Mouse (Mus musculus): ENCODE measurements at regions not wholly inside any gene's neighbourhood (a gene's known extent, or its start where the extent isn't known, plus 50 kb on each side); places are given as distances from the start of the nearest gene placed in this dataset.

GRCm38 (mm10) chr10:51271364-51271763 lies 209.0 kb upstream of the Gm49339 start:
- no peaks in the 10 kb centered on the region for H3K27me3 ChIP-seq (ENCODE audit: control insufficient read depth, insufficient read depth, low read length)
- 79% methylated on average over 1 of the region's 1 CpGs for WGBS
- H3K36me3 ChIP-seq (ENCODE audit: control insufficient read depth, insufficient read depth, low read length), result no peaks in the 10 kb centered on the region
- H3K4me3 ChIP-seq (replicated peaks; ENCODE audit: low read length), result no peak overlapping the region
- H3K4me2 ChIP-seq (ENCODE audit: low read depth, low read length), result no peak overlapping the region
- H3K4me1 ChIP-seq (ENCODE audit: control insufficient read depth, insufficient read depth, low read length), result no peaks in the 10 kb centered on the region
- no peak overlapping the region for H3K9ac ChIP-seq (ENCODE audit: low read length)
- H3K9me3 ChIP-seq (replicated peaks; ENCODE audit: control insufficient read depth, low read length), result no peaks in the 10 kb centered on the region
- no peak for ATAC-seq (ENCODE audit: insufficient read depth, low FRiP score)
- no peak overlapping the region for H3K27ac ChIP-seq (ENCODE audit: low read length)

- WGBS, result 41% methylated on average over 2 of the region's 2 CpGs
- no peak overlapping the region for H3K27ac ChIP-seq (ENCODE audit: low read length)
Measured at GRCm38 (mm10) chr10:51278195-51278594, 202.2 kb upstream of the Gm49339 start.

GRCm38 (mm10) chr10:51282451-51282850 lies 198.0 kb upstream of the Gm49339 start:
- H3K4me1 ChIP-seq (ENCODE audit: control insufficient read depth, insufficient read depth, low read length), result no peaks in the 10 kb centered on the region
- ATAC-seq (ENCODE audit: insufficient read depth, low FRiP score), result no peak
- WGBS, result 41% methylated on average over 1 of the region's 1 CpGs

More at GRCm38 (mm10) chr10:51278195-51278594, 202.2 kb upstream of the Gm49339 start:
- H3K4me2 ChIP-seq (ENCODE audit: low read depth, low read length), result no peak overlapping the region
- H3K36me3 ChIP-seq (ENCODE audit: control insufficient read depth, insufficient read depth, low read length), result no peaks in the 10 kb centered on the region
- no peak overlapping the region for H3K9ac ChIP-seq (ENCODE audit: low read length)
- H3K4me1 ChIP-seq (ENCODE audit: control insufficient read depth, insufficient read depth, low read length), result no peaks in the 10 kb centered on the region
- H3K9me3 ChIP-seq (replicated peaks; ENCODE audit: control insufficient read depth, low read length), result no peaks in the 10 kb centered on the region
- no peaks in the 10 kb centered on the region for H3K27me3 ChIP-seq (ENCODE audit: control insufficient read depth, insufficient read depth, low read length)
- no peak overlapping the region for H3K4me3 ChIP-seq (replicated peaks; ENCODE audit: low read length)
- no peak for ATAC-seq (ENCODE audit: insufficient read depth, low FRiP score)

GRCm38 (mm10) chr10:51284538-51284937 lies 195.9 kb upstream of the Gm49339 start:
- H3K4me1 ChIP-seq (ENCODE audit: control insufficient read depth, insufficient read depth, low read length), result no peaks in the 10 kb centered on the region

More at GRCm38 (mm10) chr10:51282451-51282850, 198.0 kb upstream of the Gm49339 start:
- Histone ChIP-seq H3K4me3 (replicated peaks; ENCODE audit: low read length) (no peak overlapping the region), H3K9ac (ENCODE audit: low read length) (no peak overlapping the region), H3K4me2 (ENCODE audit: low read depth, low read length) (no peak overlapping the region), H3K27ac (ENCODE audit: low read length) (no peak overlapping the region), H3K27me3 (ENCODE audit: control insufficient read depth, insufficient read depth, low read length) (no peaks in the 10 kb centered on the region), H3K9me3 (replicated peaks; ENCODE audit: control insufficient read depth, low read length) (no peaks in the 10 kb centered on the region), H3K36me3 (ENCODE audit: control insufficient read depth, insufficient read depth, low read length) (no peaks in the 10 kb centered on the region)

GRCm38 (mm10) chr10:51287852-51288251 lies 192.6 kb upstream of the Gm49339 start:
- ATAC-seq (ENCODE audit: insufficient read depth, low FRiP score), result no peak
- 47% methylated on average over 4 of the region's 4 CpGs for WGBS
- no peaks in the 10 kb centered on the region for H3K4me1 ChIP-seq (ENCODE audit: control insufficient read depth, insufficient read depth, low read length)
- H3K36me3 ChIP-seq (ENCODE audit: control insufficient read depth, insufficient read depth, low read length), result no peaks in the 10 kb centered on the region
- no peak overlapping the region for H3K4me2 ChIP-seq (ENCODE audit: low read depth, low read length)
- no peak overlapping the region for H3K9ac ChIP-seq (ENCODE audit: low read length)
- no peaks in the 10 kb centered on the region for H3K27me3 ChIP-seq (ENCODE audit: control insufficient read depth, insufficient read depth, low read length)
- no peak overlapping the region for H3K4me3 ChIP-seq (replicated peaks; ENCODE audit: low read length)
- no peak overlapping the region for H3K27ac ChIP-seq (ENCODE audit: low read length)
- H3K9me3 ChIP-seq (replicated peaks; ENCODE audit: control insufficient read depth, low read length), result no peaks in the 10 kb centered on the region

More at GRCm38 (mm10) chr10:51284538-51284937, 195.9 kb upstream of the Gm49339 start:
- Histone ChIP-seq H3K36me3 (ENCODE audit: control insufficient read depth, insufficient read depth, low read length) (no peaks in the 10 kb centered on the region), H3K9ac (ENCODE audit: low read length) (no peak overlapping the region), H3K27ac (ENCODE audit: low read length) (no peak overlapping the region), H3K4me2 (ENCODE audit: low read depth, low read length) (no peak overlapping the region), H3K9me3 (replicated peaks; ENCODE audit: control insufficient read depth, low read length) (no peaks in the 10 kb centered on the region), H3K27me3 (ENCODE audit: control insufficient read depth, insufficient read depth, low read length) (no peaks in the 10 kb centered on the region), H3K4me3 (replicated peaks; ENCODE audit: low read length) (no peak overlapping the region)
- ATAC-seq (ENCODE audit: insufficient read depth, low FRiP score), result no peak

GRCm38 (mm10) chr10:51291412-51292207 lies 188.8 kb upstream of the Gm49339 start:
- H3K4me1 ChIP-seq (ENCODE audit: control insufficient read depth, insufficient read depth, low read length), result no peaks in the 10 kb centered on the region
- no peak overlapping the region for H3K4me3 ChIP-seq (replicated peaks; ENCODE audit: low read length)
- H3K9ac ChIP-seq (ENCODE audit: low read length), result no peak overlapping the region
- H3K27ac ChIP-seq (ENCODE audit: low read length), result no peak overlapping the region
- no peaks in the 10 kb centered on the region for H3K27me3 ChIP-seq (ENCODE audit: control insufficient read depth, insufficient read depth, low read length)
- no peaks in the 10 kb centered on the region for H3K36me3 ChIP-seq (ENCODE audit: control insufficient read depth, insufficient read depth, low read length)
- H3K9me3 ChIP-seq (replicated peaks; ENCODE audit: control insufficient read depth, low read length), result no peaks in the 10 kb centered on the region
- 36% methylated on average over 5 of the region's 5 CpGs for WGBS
- no peak overlapping the region for H3K4me2 ChIP-seq (ENCODE audit: low read depth, low read length)
- ATAC-seq (ENCODE audit: insufficient read depth, low FRiP score), result no peak

- no peak for ATAC-seq (ENCODE audit: insufficient read depth, low FRiP score)
- Histone ChIP-seq H3K27me3 (ENCODE audit: control insufficient read depth, insufficient read depth, low read length) (no peaks in the 10 kb centered on the region), H3K9me3 (replicated peaks; ENCODE audit: control insufficient read depth, low read length) (no peaks in the 10 kb centered on the region), H3K36me3 (ENCODE audit: control insufficient read depth, insufficient read depth, low read length) (no peaks in the 10 kb centered on the region), H3K9ac (ENCODE audit: low read length) (no peak overlapping the region), H3K4me1 (ENCODE audit: control insufficient read depth, insufficient read depth, low read length) (no peaks in the 10 kb centered on the region), H3K4me3 (replicated peaks; ENCODE audit: low read length) (no peak overlapping the region), H3K4me2 (ENCODE audit: low read depth, low read length) (no peak overlapping the region), H3K27ac (ENCODE audit: low read length) (no peak overlapping the region)
Measured at GRCm38 (mm10) chr10:51312814-51313213, 167.6 kb upstream of the Gm49339 start.

GRCm38 (mm10) chr10:51320207-51320606 lies 160.2 kb upstream of the Gm49339 start:
- no peaks in the 10 kb centered on the region for H3K27me3 ChIP-seq (ENCODE audit: control insufficient read depth, insufficient read depth, low read length)
- no peaks in the 10 kb centered on the region for H3K4me1 ChIP-seq (ENCODE audit: control insufficient read depth, insufficient read depth, low read length)
- no peak overlapping the region for H3K27ac ChIP-seq (ENCODE audit: low read length)
- no peak overlapping the region for H3K9ac ChIP-seq (ENCODE audit: low read length)
- no peak for ATAC-seq (ENCODE audit: insufficient read depth, low FRiP score)
- H3K4me3 ChIP-seq (replicated peaks; ENCODE audit: low read length), result no peak overlapping the region
- WGBS, result 64% methylated on average over 2 of the region's 2 CpGs
- no peaks in the 10 kb centered on the region for H3K9me3 ChIP-seq (replicated peaks; ENCODE audit: control insufficient read depth, low read length)
- no peak overlapping the region for H3K4me2 ChIP-seq (ENCODE audit: low read depth, low read length)
- H3K36me3 ChIP-seq (ENCODE audit: control insufficient read depth, insufficient read depth, low read length), result no peaks in the 10 kb centered on the region

- no peak overlapping the region for H3K9ac ChIP-seq (ENCODE audit: low read length)
- H3K9me3 ChIP-seq (replicated peaks; ENCODE audit: control insufficient read depth, low read length), result no peaks in the 10 kb centered on the region
- H3K4me1 ChIP-seq (ENCODE audit: control insufficient read depth, insufficient read depth, low read length), result no peaks in the 10 kb centered on the region
- no peaks in the 10 kb centered on the region for H3K27me3 ChIP-seq (ENCODE audit: control insufficient read depth, insufficient read depth, low read length)
- no peaks in the 10 kb centered on the region for H3K36me3 ChIP-seq (ENCODE audit: control insufficient read depth, insufficient read depth, low read length)
- WGBS, result 73% methylated on average over 4 of the region's 4 CpGs
- ATAC-seq (ENCODE audit: insufficient read depth, low FRiP score), result no peak
- H3K4me3 ChIP-seq (replicated peaks; ENCODE audit: low read length), result no peak overlapping the region
- H3K27ac ChIP-seq (ENCODE audit: low read length), result no peak overlapping the region
- no peak overlapping the region for H3K4me2 ChIP-seq (ENCODE audit: low read depth, low read length)
Measured at GRCm38 (mm10) chr10:51328772-51329171, 151.6 kb upstream of the Gm49339 start.

Measured in stomach, embryonic 16.5 days (tissue).